Mouse (Mus musculus) heart, embryonic 10.5 days (tissue): Measurements from ENCODE around the gene Kit. TPM values are rescaled to one million over a fixed set of nuclear protein-coding genes. Genes with fewer than 3 reads are reported as not detected.

Source experiments
- DNase-seq: peaks from one replicate; pipeline ENCODE4 v3.0.0-alpha.2; 2017; ENCODE audit warnings: low spot score
- H3K27ac ChIP-seq: fragments of 300-500 bp; sonication (generic); 2 replicates; pipeline ENCODE4 v1.5.1; 2016; ENCODE audit warnings: mild to moderate bottlenecking
- H3K27me3 ChIP-seq: fragments of 300-500 bp; sonication (generic); 2 replicates; pipeline ENCODE4 v1.6.1; 2016; ENCODE audit warnings: mild to moderate bottlenecking; ENCODE audit not compliant: poor library complexity, insufficient read depth, severe bottlenecking
- H3K36me3 ChIP-seq: fragments of 300-500 bp; sonication (generic); 2 replicates; pipeline ENCODE4 v1.6.1; 2016; ENCODE audit warnings: mild to moderate bottlenecking, moderate library complexity
- H3K4me1 ChIP-seq: fragments of 300-500 bp; sonication (generic); 2 replicates; pipeline ENCODE4 v1.6.1; 2016; ENCODE audit warnings: mild to moderate bottlenecking
- H3K4me3 ChIP-seq: fragments of 300-500 bp; sonication (generic); 2 replicates; pipeline ENCODE4 v1.5.1; 2016; ENCODE audit warnings: mild to moderate bottlenecking, moderate library complexity
- H3K9me3 ChIP-seq: fragments of 300-500 bp; sonication (generic); 2 replicates; pipeline ENCODE4 v1.6.1; 2016; ENCODE audit warnings: mild to moderate bottlenecking, moderate library complexity
- WGBS: fragments of 180-500 bp; shearing (Covaris S2); methylation state at CpG from one replicate; pipeline ENCODE4 v1.1.7; 2016; 5-methylcytosine and 5-hydroxymethylcytosine counted together
- polyA plus RNA-seq: library from polyadenylated mRNA; unstranded; fragments of >200 nt; fragmentation: Nextera tagmentation; extraction: Ambion mirVana; gene quantifications from 2 replicates; pipeline ENCODE4 v1.2.1, GENCODE M21; 2016

Gene Kit
- 11.6 and 12.2 TPM in 2 replicates for polyA plus RNA-seq

DNA sequence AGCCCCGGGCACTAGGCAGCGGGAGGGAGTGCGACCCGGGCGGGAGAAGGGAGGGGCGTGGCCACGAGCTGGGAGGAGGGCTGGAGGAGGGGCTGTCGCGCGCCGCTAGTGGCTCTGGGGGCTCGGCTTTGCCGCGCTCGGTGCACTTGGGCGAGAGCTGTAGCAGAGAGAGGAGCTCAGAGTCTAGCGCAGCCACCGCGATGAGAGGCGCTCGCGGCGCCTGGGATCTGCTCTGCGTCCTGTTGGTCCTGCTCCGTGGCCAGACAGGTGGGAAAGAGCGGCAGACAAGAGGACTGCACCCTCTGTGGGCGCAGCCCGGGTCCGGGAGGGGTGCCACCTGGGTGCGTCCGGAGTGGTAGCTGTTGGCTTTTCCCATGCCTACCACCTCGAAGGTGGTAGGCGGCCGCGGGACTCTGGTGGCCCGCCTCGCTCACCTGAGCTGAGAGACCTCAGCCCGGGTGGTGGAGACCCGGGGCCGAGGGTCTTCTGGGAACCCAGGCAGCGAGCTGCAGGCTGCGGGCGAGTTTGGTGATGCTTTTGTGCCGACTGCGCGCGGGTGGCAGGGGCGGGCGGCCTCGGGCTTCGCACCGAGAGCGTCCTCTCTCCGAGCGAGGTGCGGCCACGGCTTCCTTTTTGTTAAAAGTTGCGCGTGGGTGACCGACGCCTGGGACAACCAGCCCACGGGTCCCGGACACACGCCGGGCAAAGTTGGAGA is at the start of gene Kit:
Gene Kit (plus strand): TSS at position 65 of the 715 bp plus-strand sequence.
- Histone ChIP-seq H3K4me1 (peaks cover 30% of the 10 kb centered on the region), H3K9me3 (no peaks in the 10 kb centered on the region), H3K27me3 (peaks cover 39% of the 10 kb centered on the region), H3K4me3 (peak within 1 kb of the TSS; percentile 68), H3K27ac (peak within 1 kb of the TSS; percentile 82), H3K36me3 (no peaks in the 10 kb centered on the region)
- DNase-seq: peak; percentile 91
- WGBS: under 1% methylated on average over 65 of the region's 65 CpGs

DNA sequence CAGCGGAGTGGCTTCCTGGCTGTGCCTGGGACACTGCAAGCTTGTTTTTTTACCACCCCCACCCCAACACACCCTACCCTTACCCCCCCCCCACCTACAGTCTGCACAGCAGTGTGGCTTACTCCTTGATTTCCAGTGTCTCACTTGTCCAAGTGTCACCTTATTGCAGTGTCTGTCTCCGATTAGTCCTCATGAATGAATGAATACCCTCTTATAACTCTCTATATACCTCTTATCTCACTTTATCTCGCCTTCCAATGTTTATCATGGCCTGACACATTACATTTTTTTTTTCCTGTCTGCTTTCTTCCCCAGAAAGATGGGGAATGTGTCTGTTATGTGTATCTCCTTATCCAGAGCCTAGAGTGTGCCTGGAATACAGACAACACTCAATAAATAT is 38.6 kb upstream of the Kit start:
- H3K27ac ChIP-seq: peak overlapping the region; percentile 36; the same call in 1 of the 2 replicates
- H3K27me3 ChIP-seq: no peaks in the 10 kb centered on the region
- WGBS: 53% methylated on average over 3 of the region's 3 CpGs
- no peak for DNase-seq
- no peaks in the 10 kb centered on the region for H3K36me3 ChIP-seq
- no peaks in the 10 kb centered on the region for H3K9me3 ChIP-seq
- H3K4me3 ChIP-seq: no peak overlapping the region
- peaks cover 21% of the 10 kb centered on the region for H3K4me1 ChIP-seq

DNA sequence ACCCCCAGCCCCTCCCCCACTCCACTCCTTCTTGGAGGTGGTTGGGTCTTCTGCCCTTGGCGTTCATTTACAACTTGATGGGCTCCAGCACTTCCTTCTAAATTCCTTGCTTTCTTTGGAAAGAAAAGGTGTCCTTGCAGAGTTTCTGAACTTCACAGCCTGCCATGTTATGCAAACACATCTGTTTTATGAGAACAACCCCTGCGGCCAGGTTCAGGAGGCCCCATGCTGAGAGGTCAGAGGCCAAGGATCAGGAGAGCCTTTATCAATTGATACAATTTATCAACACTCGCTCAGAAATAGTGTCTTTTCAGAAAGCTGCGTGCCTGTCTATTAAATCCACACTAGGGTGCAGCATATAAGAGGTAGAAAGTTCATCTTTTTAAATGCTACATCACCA is 37.0 kb upstream of the Kit start:
- WGBS: 31% methylated on average over 4 of the region's 4 CpGs
- Histone ChIP-seq H3K9me3 (no peaks in the 10 kb centered on the region), H3K4me3 (no peak overlapping the region), H3K27ac (no peak overlapping the region), H3K36me3 (no peaks in the 10 kb centered on the region), H3K27me3 (no peaks in the 10 kb centered on the region), H3K4me1 (peaks cover 21% of the 10 kb centered on the region)
- no peak for DNase-seq

DNA sequence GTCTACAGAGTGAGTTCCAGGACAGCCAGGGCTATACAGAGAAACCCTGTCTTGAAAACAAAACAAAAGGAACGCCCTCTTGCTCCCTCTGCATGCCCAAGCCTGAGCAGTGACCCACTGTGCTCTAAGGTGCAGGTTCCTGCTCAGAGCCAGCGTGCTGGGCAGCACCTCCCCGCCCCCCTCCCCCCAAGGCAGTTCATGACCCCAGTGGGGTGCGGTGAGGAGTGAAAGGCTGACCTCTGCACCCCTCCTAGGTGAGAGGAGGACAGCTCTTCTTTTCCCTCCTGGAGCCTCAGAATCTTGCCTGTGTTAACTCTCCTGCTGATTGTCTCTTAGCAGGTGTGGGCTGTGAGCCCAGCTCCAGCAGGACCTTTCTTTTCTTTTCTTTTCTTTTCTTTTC is 36.3 kb upstream of the Kit start:
- Histone ChIP-seq H3K4me3 (no peak overlapping the region), H3K9me3 (no peaks in the 10 kb centered on the region), H3K4me1 (peaks cover 21% of the 10 kb centered on the region), H3K27me3 (no peaks in the 10 kb centered on the region), H3K36me3 (no peaks in the 10 kb centered on the region), H3K27ac (peak overlapping the region; percentile 57)
- WGBS: 26% methylated on average over 4 of the region's 4 CpGs
- no peak for DNase-seq

DNA sequence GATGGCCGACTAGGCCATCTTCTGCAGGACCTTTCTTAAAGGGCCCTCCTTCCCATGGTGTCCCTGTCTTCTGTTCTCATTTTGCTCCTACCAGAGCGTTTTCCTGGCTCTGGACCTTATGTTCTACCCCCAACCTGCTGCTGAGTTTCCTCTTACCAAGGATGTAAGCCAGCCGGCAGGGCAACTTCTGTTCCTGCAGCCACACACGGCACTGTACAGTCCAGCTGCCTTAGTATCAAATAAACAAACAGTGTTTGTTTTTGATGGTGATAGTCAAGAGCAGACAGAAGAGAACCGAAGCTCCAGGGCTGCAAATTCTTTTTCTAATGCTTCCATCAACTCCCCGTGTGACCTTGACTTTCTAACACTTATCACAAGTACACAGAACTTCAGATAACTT is 35.6 kb upstream of the Kit start:
- Histone ChIP-seq H3K27me3 (no peaks in the 10 kb centered on the region), H3K27ac (peak overlapping the region; percentile 60; the same call in 1 of the 2 replicates), H3K9me3 (no peaks in the 10 kb centered on the region), H3K36me3 (no peaks in the 10 kb centered on the region), H3K4me3 (no peak overlapping the region), H3K4me1 (peaks cover 21% of the 10 kb centered on the region)
- DNase-seq: no peak
- 20% methylated on average over 6 of the region's 6 CpGs for WGBS

DNA sequence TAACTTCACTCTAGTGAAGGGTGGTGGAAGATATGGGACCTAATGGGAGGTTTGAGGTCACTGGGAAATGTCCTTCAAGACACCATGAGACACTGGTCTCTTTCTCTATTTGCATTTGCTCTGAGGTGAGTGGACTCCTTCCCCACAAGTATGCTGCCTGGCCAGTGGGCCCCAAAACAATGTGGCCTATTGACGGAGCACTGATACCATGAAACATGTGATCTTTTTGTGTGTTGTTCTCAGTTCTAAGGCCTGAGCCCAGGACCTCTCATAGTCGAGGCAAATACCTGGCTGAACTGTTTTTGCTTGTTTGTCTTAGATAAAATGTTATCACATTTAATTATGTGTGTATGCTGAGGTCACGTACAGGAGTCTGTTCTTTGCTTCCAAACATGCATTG is 31.0 kb upstream of the Kit start:
- Histone ChIP-seq H3K27me3 (no peaks in the 10 kb centered on the region), H3K36me3 (no peaks in the 10 kb centered on the region), H3K4me1 (peaks cover 7% of the 10 kb centered on the region), H3K27ac (no peak overlapping the region), H3K4me3 (no peak overlapping the region), H3K9me3 (no peaks in the 10 kb centered on the region)
- WGBS: 63% methylated on average over 3 of the region's 3 CpGs
- no peak for DNase-seq

DNA sequence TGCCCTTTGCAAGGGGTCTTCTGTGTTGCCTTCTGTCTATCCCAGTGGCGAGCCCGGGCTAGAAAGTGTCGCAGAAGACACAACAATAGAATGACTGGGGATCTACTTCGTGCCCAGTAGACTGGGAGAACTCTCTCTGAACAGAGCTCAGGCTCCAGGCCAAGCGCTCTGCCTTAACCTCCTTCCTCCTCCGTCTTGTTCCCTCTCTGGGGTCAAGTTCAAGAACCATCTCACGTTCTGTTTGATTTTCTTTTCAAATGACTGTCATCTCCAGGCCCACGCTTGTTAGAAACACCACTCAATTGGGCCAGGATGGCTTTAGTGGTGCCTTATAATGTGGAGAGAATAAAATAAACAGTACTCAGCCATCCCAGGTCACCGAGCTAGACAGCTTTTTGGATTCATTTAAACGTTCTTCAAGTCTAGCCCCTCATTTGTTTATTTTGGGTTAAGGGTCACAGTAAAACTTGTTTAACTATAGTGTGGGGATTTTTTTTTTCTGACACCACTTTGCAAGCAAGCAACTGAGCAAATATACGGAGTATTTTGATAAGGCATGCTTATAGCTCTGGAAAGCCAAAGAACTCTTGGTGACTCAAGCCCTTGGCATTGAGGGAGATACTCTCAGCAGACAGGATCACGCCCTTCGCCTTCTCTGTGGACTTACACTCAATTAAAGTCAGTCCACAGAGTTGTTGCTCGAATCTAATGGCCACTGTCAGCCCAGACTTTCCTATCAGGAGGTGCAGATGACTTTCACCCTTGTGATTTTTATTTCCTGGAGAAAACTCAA is 30.0 kb upstream of the Kit start:
- WGBS: 71% methylated on average over 14 of the region's 14 CpGs
- H3K36me3 ChIP-seq: no peaks in the 10 kb centered on the region
- no peaks in the 10 kb centered on the region for H3K27me3 ChIP-seq
- DNase-seq: no peak
- H3K9me3 ChIP-seq: no peaks in the 10 kb centered on the region
- no peak overlapping the region for H3K4me3 ChIP-seq
- no peak overlapping the region for H3K27ac ChIP-seq
- H3K4me1 ChIP-seq: no peaks in the 10 kb centered on the region

DNA sequence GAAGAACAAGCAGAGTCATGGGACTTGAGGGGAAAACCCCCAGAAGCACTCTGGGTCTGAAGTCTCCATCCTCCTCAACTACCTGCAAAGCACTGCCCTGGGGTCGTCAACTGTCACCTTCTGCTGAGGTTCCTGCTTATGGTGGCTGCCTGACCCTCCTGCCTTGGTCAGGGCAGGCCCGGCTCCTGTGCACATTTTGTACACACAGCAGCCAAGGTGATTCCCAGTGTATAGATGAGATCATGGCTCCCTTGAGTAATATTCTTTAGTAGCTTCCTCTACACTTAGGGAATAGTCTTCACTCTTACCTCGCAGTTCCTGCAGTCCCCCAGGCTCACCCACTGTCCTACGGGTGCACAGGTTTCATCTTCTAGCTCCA is 29.5 kb upstream of the Kit start:
- DNase-seq: no peak
- Histone ChIP-seq H3K4me1 (no peaks in the 10 kb centered on the region), H3K27me3 (no peaks in the 10 kb centered on the region), H3K27ac (no peak overlapping the region), H3K36me3 (no peaks in the 10 kb centered on the region), H3K9me3 (no peaks in the 10 kb centered on the region), H3K4me3 (no peak overlapping the region)
- WGBS: 84% methylated on average over 4 of the region's 4 CpGs

DNA sequence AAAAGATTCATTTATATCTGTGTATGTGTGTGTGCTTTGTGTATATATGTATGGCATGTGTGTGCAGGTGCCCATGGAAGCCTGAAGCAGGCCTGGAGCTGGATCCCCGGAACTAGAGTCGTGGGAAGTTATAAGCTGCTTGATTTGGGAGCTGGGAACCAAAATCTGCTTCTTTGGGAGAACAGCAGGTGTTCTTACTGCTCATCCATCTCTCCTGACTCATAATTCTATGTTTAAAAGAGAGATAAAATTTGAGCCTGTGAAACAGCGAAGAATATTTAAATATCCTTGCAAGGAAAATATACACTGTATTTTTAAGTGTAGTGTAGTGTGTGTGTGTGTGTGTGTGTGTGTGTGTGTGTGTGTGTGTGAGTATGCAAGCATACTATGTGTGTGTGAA is 21.7 kb upstream of the Kit start:
- no peaks in the 10 kb centered on the region for H3K9me3 ChIP-seq
- 88% methylated on average over 3 of the region's 3 CpGs for WGBS
- DNase-seq: no peak
- H3K4me3 ChIP-seq: no peak overlapping the region
- no peaks in the 10 kb centered on the region for H3K4me1 ChIP-seq
- H3K27me3 ChIP-seq: no peaks in the 10 kb centered on the region
- no peak overlapping the region for H3K27ac ChIP-seq
- H3K36me3 ChIP-seq: no peaks in the 10 kb centered on the region

DNA sequence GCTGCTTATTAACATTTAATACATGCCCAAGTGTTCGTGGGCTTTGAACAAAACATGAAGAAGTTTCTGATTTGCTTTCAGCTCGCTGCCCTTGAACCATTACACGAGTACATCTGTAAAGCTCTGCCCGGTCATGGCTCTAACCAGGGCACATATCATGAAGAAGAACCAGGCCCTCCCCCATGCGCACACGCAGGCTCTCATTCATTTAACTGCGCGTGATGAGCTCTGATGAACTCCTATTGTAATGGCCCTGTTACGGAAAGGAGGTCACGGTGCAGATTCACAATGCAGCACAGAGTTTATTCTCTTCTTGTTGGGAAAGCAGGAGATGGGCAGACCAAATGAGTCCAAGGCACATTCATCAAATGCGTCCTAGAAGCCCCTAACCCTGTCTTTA is 17.1 kb upstream of the Kit start:
- Histone ChIP-seq H3K27me3 (no peaks in the 10 kb centered on the region), H3K9me3 (no peaks in the 10 kb centered on the region), H3K4me3 (no peak overlapping the region), H3K27ac (no peak overlapping the region), H3K4me1 (no peaks in the 10 kb centered on the region), H3K36me3 (no peaks in the 10 kb centered on the region)
- 89% methylated on average over 11 of the region's 11 CpGs for WGBS
- no peak for DNase-seq

DNA sequence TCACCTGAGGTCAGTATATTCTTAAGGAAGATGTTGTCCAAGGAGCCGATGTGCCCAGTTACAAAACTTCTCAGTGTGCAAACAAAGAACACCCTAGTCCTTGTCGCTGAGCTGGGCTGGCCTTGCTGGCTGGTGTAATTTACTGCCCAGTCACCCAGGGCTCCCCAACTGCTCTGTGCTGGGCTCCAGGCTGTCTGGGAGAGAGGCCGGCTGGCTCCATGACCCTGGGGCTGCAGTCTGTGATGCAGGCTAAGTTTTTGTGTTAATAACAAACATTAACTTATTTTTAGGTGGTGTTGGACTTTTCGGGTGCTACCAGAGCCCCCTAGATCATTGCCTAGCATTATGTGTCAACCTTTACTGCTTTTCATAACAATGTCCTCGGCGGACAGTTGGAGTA is 15.4 kb upstream of the Kit start:
- H3K27ac ChIP-seq: no peak overlapping the region
- no peaks in the 10 kb centered on the region for H3K9me3 ChIP-seq

DNA sequence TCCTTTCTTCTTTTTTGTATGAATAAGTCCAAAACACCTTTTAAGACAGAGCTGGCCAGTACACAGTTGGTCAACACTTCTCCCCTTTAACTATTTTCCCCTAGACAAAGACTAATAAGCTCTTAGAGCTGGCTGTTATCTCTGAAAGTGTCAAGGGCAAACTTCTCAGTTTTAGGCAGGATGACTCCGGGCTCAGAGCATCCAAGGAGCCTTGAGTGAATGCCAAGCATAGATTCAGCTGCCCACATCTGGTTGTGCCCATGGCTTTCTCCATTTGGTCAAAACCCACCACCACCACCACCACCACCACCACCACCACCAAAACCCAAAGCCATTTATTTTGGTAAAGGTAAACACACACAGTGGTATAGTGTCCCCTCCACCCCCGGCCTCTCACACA is 13.5 kb upstream of the Kit start:
- no peak for DNase-seq
- H3K36me3 ChIP-seq: no peaks in the 10 kb centered on the region
- 80% methylated on average over 2 of the region's 2 CpGs for WGBS
- H3K27ac ChIP-seq: no peak overlapping the region
- H3K9me3 ChIP-seq: no peaks in the 10 kb centered on the region
- no peaks in the 10 kb centered on the region for H3K4me1 ChIP-seq
- no peaks in the 10 kb centered on the region for H3K27me3 ChIP-seq
- no peak overlapping the region for H3K4me3 ChIP-seq

More for the DNA sequence above, 15.4 kb upstream of the Kit start:
- Histone ChIP-seq H3K4me3 (no peak overlapping the region), H3K27me3 (no peaks in the 10 kb centered on the region), H3K36me3 (no peaks in the 10 kb centered on the region), H3K4me1 (no peaks in the 10 kb centered on the region)
- DNase-seq: no peak
- WGBS: 83% methylated on average over 6 of the region's 6 CpGs

DNA sequence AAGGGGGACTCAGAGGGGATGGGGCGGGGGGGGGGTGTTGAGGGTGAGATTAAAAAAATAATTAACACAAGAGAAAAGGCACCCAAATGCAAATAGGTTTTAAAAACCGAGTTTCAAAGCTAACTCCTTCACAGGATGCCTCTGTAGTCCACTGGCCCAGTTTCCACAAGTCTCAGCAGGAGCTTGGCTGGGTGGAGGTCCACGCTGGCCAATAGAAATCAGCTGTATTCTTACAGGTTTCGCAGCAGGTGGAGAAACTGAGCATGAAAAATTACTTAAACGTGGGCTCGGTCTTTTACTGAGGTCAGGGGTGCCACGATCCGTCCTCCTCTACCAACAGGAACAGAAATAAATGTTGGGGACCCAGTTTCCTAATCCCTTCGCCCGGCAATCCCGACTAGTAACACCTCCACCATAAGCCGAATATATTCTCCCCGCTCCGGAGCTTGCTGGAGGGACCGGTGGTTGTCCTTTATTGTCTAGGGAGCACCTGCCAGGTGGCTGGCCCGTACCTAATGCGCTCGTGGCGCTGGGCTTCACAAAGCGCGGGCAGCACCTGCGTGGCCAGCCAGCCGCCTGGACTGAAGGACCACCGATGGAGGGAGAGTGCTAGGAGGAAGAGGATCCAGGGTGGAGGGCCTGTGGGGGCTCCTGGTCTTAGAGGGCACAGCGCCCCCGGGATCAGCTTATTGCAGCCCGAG is 415 bp upstream of the Kit start:
- Histone ChIP-seq H3K36me3 (no peaks in the 10 kb centered on the region), H3K4me1 (peaks cover 23% of the 10 kb centered on the region), H3K27ac (peak overlapping the region; percentile 82), H3K9me3 (no peaks in the 10 kb centered on the region), H3K4me3 (peak overlapping the region; percentile 68), H3K27me3 (peaks cover 33% of the 10 kb centered on the region)
- WGBS: 3% methylated on average over 27 of the region's 27 CpGs
- DNase-seq: no peak
